Mouse (Mus musculus): Measurements from ENCODE around the gene Fnbp1l.

The Fnbp1l gene

GRCm38 (mm10) chr3:122494764-122495163 is 124.8 kb downstream of the Fnbp1l start:
- DNase-seq (ENCODE audit: low spot score in 2 of 2) = no peak

DNA sequence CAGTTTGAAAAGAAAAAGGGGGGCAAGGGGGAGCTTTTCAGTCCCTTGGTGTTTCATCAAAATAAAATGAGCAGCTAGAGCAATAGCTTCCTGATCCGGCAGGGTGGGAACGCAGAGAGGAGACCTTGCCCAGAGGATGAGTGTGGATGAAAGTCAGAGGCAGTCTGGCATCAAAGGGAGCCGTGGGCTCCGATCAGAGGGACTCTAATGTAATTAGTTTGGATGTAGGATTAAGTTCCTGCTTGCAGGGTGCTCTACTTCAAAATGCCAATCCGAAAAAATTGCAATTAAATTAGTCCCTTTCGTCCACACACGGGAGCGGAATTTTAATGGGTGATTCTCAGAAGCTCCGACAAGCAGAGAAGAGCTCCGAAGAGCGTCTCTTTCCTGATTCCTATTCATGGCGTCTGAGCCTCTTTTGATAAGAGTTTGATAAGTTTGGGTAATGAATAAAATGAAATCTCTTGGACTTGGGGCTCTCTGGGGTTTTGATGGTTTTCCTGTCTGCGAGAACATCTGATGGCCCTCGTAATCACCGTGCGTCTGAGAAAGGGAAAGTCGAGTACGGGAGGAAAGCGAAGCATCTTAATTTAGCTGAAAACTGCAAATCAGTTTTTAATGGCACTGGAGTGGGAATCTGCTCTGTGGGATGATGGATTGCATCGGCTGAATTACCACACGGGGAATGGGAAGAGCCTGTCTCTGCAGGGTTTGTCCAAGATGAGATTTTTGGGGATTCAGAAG is 126.5 kb downstream of the Fnbp1l start:
- no peak for DNase-seq (ENCODE audit: low spot score in 2 of 2)

DNA sequence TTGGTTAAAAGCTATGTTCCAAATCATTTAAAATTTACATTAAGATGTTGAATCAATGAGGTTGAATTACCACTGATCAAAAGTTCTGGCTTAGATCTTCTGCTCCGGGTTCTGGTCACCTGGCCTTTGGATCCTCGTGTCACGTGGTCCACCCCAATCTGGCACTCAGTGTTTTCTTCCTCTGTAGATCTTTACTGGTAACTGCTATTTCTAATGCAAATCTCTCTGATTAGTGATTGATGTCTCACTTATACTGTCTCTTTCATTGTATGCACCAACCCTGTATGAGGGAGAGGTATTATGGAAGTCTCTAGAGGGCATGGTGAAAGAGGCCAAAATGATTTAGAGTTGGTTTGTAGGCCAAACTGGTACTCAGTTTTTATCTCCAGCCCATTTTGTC is 127.5 kb downstream of the Fnbp1l start:
- no peak for DNase-seq (ENCODE audit: low spot score in 2 of 2)

DNA sequence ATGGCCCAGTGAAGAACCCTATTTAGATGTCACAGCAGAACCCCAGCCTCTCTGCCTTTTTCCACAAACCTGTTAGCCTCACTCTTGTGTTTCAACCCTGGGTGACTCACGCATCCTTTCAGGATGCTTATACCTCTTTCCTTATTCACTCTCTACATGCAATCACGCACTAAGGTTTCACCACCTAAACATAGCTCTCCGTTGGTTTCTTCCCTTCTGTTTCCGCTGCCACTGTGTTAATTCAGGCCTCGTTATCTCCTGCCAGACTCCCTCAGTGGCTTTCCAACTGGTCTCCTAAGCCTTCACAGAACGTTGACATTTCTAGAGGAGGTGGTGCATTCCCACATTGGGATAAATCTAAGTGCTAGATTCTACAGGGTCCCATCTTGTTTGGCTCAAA is 128.9 kb downstream of the Fnbp1l start:
- DNase-seq (ENCODE audit: low spot score in 2 of 2) = no peak
